Mouse (Mus musculus): ENCODE data around the gene Hist1h2ae.

The Hist1h2ae gene

DNA sequence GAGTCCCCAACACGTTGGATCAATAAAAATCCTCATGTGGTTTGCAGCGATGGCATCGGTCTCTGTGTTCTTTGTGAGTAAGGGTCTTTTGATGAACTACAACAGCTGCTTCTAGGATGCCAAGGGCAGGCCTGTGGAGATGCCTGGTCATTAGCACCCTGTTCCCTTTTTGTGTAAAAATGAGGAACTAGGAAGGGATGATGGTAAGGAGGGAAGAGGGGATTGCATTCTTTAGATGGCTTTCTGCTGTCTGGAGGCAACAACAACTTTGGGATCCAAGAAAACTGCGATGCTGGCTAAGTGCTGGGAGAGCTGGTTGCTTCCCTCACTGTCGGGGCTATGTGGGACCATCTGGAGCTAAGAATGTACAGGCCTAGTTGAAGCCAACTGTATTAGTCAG lies 32.8 kb downstream of the Hist1h2ae start:
- DNase-seq (ENCODE audit: low spot score) = no peak

DNA sequence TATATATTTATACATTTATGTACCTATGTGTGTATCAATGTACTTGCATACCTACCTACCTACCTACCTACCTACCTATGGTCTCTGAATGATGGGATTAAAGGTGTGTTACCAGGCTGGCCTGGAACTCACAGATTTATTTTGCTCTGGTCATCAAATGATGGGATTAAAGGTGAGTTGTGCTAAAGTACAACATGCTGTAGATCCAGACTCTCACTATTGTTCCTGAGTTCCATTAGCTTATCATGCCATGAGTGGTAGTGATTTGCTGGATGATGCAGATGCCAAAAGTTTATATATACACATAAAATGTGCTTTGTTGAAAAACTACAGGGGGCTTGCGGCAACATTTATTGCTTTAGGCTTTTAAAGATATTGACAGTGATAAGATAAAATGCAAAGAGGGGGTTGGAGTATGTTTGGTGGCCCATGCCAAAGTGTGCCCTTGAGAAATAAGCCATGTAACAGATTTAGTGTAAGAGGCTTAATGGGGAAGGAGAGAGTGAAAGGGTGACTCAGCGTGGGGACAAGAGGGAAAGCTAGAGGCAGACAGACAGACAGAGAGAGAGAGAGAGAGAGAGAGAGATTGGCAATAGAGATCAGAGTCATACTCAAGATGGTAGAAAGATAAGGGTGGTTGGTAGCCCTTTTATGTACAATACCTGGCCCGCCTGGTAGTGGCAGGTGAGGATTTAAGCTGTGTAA lies 33.9 kb downstream of the Hist1h2ae start:
- no peak for DNase-seq (ENCODE audit: low spot score)

DNA sequence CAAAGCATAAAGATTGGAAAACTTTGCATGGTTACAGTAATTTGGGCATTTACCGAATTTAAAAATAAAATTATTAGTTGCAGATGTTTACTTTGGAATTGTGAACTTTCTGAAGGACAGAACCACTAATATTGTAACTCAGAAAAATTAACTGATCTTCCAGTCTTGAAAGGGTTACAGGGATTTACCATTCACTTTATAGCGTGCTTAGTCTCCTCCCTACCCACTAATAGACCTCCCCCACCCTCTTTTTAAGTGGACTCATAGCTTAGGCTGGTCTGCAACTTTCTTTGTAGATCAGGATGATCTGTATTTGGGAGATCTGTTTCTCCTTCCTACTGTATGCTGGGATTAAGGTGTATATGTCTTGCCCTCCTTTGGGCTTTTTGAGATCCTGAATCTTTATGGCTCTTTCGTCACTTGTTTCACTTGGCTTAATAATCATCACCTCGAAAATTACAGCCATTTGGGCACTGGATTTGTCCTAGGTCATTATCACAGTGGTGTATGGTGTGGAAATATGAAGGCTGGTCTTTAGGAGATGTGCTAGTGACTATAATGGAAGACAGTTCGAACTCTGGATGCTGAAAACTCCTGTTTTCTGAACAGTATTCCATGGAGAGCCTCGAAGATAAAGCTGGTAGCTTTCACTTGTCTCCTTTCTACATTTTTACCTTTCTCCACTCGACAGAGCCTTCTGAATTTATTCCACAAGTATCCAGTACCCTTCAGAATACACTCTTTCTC lies 34.8 kb downstream of the Hist1h2ae start:
- DNase-seq (ENCODE audit: low spot score) = peak; percentile 50

DNA sequence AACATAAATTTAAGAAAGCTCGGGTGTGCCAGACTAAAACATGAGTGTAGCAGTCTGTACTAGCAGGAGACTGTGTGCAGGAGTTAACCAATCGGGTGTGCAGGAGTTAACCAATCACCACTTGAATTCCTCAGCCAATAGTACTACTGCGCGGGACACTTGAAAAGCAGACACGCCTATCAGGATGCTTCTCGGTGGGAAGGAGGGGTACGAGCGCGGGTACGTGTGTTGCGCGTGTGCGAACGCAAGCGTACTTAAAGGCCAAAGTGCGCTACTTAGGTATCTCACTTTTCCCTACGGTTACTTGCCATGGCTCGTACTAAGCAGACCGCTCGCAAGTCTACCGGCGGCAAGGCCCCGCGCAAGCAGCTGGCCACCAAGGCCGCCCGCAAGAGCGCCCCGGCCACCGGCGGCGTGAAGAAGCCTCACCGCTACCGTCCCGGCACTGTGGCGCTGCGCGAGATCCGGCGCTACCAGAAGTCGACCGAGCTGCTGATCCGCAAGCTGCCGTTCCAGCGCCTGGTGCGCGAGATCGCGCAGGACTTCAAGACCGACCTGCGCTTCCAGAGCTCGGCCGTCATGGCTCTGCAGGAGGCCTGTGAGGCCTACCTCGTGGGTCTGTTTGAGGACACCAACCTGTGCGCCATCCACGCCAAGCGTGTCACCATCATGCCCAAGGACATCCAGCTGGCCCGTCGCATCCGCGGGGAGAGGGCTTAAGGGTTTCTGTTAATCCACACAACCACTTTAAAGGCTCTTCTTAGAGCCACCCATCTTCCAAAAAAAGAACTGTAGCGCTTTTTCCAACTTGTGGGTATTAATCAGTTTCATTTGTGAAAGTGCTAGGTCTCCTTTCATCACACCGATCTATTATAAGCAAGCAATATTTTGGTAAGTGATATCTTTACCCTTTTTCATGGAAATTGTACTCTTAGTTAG lies 35.6 kb downstream of the Hist1h2ae start, which contains the start of gene Hist1h3g:
Gene Hist1h3g, plus strand, starts transcription at position 286 of the 939 bp plus-strand sequence.
- peak; percentile 97 for DNase-seq (ENCODE audit: low spot score)

DNA sequence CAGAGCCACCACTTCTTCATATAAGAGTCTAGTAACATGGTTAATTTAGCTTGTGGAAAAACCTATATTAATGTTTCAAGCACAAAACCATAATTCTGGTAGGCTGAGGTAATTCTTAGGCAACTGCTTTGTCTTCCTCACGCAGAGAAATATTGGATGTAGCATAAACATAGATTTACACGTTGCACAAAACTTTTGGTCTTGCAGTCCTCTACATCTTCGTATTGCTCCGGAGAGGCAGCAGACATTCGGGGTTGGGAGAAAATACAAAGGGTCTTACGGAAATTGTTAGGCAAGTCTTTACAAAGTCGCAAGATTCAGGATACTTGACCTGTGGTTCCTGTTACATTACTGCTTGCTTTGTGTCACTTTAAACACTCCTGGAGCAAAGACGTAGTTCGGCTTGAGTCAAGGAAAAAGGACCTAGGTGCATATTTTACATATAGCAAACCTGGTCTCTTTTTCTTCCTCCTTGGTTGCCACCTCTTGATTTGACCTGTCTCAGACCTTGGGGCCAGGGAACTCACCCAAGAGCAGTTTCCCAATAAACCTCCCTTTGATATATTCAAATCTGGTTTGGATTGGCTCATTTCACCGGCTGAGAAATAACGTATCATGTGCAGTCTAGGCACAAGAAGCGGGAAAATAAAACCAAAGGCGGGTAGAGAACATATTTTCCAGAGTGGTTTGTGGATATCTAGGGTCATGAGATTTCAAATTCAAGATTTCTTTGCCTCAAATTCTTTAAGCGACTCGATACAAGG lies 36.5 kb downstream of the Hist1h2ae start:
- DNase-seq (ENCODE audit: low spot score) = no peak

DNA sequence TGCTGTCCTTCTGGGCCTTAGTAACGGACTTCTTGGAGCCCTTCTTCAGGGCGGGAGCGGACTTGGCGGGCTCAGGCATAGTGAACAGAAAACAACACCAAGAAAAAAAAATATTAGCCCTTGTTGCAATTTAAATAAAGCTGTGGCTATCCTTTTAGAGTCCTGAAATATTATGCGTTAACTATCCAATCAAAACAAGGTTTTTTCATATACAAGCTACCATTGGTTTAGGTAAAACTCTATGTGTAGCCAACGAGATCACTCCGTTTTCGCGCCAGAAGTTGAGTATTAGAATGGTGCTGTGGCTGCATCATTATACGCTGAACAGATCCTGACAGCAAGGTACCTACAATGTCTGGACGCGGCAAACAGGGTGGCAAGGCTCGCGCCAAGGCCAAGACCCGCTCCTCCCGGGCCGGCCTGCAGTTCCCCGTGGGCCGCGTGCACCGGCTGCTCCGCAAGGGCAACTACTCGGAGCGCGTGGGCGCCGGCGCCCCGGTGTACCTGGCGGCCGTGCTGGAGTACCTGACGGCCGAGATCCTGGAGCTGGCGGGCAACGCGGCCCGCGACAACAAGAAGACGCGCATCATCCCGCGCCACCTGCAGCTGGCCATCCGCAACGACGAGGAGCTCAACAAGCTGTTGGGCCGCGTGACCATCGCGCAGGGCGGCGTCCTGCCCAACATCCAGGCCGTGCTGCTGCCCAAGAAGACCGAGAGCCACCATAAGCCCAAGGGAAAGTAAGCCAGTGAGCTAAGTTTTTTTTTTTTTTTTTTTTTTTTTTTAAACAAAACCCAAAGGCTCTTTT lies 37.3 kb downstream of the Hist1h2ae start, which contains the start of gene Hist1h2af:
Gene Hist1h2af, plus strand, starts transcription at position 347 of the 808 bp plus-strand sequence.
- DNase-seq (ENCODE audit: low spot score) = peak; percentile 89

DNA sequence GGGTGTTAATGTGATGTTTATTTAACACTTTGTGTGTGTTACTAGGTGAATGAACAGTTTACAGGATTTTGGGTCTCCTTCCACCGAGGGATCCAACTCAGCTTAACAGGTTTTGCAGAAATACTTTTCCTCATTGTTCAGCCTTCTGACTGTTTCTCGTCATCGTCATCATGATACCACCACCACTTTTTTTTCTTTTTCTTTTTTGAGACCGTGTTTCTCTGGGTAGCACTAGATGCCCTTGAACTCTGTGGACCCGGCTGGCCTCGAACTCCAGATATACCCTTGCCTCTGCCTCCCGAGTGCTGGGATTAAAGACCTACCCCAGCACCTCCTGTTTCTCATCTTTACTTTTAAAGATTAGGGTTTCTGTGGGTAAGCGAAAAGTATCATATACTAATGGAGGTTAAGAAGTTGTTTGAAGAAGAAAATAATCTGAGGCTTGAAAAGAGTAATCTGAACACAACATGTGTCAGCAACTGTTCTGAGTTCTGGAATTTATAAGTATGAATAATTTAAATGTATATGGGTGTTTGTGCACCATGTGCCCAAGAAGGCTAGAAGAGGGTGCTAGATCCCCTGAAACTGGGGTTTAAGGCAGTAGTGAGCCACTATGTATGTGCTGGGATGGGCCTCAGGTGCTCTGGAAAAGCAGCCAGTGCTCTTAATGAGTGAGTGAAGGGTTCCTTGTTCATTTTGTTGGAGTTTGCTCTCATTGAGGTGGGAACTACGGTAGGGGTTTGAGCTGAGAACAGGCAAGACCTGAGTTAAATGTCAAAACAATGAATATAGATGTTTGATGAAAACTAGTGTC lies 38.6 kb downstream of the Hist1h2ae start:
- DNase-seq (ENCODE audit: low spot score) = peak; percentile 53

DNA sequence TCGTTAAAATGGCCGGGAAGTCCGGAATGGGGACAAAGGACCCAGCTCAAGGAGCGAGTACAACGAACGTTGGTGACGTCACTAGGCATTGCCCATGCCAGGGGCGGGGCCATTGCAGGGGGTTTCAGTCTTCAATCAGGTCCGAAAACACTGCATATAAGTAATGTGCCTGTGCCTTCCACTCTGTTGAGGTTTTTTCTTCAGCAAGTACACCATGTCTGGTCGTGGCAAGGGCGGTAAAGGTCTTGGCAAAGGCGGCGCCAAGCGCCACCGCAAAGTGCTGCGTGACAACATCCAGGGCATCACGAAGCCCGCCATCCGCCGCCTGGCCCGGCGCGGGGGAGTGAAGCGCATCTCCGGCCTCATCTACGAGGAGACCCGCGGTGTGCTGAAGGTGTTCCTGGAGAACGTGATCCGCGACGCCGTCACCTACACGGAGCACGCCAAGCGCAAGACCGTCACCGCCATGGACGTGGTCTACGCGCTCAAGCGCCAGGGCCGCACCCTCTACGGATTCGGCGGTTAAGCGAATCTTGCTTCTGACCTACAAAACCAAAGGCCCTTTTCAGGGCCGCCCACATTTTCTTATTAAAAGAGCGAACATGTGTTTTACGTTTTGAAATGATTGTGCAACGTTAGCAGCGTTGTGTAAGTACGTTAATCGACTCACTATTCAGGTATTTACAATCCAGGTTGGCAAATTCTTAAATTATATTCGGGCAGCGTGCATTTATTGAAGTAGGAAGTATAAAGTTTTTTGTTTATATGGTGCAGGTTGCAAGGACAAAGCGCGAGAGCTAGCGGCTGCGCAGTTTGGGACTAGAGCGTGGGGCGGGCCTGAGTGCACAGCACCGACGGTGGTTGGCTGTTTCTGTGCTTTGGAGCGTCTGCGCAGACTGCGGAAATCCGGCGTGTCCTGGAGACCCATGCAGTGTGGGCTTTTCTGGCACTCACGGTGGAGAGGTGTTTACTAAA lies 39.8 kb downstream of the Hist1h2ae start, which contains the start of gene Hist1h4h:
Gene Hist1h4h, plus strand, starts transcription at position 150 of the 975 bp plus-strand sequence.
- peak; percentile 98 for DNase-seq (ENCODE audit: low spot score)

DNA sequence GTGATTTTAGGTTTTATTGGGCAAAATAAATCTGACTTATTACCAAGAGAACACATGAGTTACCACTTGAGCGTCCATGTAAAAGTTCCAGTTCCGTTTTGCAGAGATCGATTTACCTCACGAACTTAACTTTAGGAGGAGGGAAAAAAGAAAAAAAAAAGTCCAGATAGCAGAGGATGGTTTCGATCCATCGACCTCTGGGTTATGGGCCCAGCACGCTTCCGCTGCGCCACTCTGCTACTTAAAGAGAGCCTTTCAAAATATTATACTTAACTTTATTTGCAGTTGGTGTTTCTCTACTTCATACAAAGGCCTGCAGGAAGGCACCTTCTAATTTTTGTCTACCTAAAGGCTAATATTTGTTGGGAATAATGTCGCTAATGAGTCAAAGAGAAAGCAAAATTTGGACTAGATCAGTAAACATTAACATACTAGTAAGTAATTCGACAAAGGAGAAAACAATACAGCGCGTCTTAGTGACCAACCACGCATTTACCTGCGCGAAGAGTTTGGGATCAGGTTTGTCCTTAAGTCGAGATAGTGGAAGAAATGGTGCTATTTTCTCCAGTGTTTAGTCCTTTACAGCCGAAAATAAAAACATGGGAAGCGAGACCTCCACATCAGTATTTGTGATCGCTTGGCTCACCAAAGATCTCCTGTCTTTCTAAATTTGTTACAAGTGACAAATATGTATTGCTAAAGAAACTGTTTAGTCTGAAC lies 40.7 kb downstream of the Hist1h2ae start:
- DNase-seq (ENCODE audit: low spot score) = peak; percentile 82

DNA sequence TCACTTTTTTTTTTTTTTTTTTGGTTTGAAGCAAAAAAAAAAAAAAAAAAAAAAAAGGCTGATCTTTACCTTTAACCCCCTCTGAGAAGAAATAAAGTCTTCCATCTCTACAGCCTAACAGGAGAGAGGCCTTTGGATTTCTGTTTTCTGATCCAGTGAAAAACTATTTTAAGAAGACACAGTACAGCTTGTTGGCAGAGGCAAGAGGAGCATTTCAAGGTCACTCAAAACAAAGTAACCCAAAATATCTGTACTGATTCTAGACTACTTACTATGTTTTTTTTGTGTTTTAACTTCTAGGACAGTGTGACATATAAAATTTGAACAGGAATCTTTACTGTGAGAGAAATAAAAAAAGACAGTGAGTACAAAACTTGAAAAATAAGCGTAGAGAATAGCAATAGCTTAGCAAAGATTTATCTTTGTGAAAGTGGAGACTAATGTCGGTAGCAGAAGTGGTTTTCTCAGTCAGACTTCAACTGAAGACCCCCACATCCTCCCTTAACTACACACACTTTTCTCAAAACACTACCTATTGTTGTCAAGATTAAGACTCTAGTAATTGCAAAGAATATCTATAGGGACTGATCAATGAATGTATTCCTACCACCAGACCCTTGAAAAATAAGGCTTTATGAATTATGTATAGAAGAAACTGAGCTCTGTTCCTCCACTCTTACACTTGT lies 41.4 kb downstream of the Hist1h2ae start:
- no peak for DNase-seq (ENCODE audit: low spot score)

DNA sequence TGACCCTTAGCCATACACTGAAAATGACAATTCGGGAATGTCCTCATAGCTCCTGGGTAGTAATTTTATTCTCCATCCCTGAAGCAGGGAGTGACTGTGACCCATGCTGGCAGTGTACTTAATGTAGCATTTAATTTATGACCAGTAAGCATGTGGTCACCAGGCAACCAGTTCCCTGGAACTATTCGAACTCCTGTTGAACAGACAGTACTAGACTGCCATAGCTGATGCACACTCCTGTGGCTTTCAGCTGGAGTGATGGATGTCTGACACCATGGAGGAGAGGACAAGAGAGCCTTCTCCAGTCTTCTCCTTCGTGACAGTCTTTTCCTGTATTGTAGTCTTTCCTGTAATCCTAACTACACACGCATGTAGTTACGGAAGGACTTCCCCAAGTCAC lies 42.0 kb downstream of the Hist1h2ae start:
- no peak for DNase-seq (ENCODE audit: low spot score)

DNA sequence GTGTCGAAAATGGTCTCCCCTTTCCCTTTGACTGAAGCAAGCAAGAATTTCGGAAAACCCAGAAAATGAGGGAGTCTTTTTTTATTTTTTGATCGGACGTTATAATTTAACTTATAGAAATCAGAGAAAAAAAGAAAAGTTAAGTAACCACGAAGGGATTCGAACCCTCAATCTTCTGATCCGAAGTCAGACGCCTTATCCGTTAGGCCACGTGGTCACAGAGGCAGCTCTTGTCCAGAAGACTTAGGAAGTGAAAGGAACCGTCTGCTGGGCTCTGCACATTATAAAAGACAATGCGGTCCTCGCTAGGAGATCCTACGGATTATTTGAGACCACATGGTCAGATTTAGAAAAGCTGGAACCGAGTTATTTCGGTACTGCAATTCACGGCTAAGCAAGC lies 44.7 kb downstream of the Hist1h2ae start:
- DNase-seq (ENCODE audit: low spot score) = peak; percentile 88

DNA sequence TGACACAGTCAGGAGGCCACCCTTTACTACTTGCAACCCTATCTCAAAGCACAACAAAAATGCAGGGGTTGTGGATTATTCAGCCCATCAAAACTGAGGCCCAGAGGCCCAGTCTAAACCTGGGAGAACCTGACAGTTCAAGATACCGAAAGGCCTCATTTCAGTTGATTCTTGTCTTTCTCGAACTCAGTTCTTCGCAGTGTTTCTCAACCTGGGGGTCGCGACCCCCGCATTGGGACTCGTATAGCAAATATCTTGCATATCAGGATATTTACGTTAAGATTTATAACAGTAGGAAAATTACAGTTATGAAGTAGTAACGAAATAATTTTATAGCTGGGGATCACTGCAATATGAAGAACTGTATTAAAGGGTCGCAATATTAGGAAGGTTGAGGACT lies 45.1 kb downstream of the Hist1h2ae start:
- no peak for DNase-seq (ENCODE audit: low spot score)

DNA sequence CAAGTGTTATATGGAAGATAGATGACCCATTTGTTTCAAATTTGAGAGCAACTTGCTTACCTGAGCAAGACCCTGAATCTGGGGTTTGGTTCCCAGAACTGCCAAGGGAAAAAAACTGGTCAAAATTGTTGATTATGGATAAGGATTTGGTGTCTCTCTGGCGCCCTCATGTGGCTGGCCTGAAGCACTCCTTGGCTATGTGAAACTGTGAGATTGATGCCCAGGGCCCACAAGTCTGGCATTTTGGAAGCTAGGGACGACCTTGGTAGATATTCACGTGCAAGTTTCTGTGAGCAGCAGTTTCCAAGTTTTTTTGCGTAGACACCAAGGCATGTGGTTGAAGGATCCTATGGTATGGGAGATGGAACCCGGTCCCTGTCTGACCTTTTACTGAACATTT lies 46.4 kb downstream of the Hist1h2ae start:
- DNase-seq (ENCODE audit: low spot score) = peak; percentile 76

DNA sequence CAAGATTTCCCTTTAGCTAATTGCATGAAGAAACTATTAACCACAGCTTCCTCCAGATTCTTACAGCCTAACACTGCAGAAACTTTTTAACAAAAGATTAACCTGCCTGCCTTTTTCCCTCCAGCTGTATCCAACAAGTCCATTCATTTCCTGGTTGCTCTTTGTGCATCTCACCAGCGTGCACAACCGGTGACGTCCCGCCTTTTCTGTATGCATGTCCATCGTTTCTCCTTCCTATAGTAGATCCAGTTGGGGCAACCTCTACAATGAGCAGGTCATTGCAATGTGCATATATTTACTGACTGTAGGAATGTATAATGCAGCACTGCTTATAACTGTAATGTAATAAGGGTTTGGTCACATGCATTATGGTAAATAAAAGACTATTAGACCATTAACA lies 47.0 kb downstream of the Hist1h2ae start:
- DNase-seq (ENCODE audit: low spot score) = no peak

DNA sequence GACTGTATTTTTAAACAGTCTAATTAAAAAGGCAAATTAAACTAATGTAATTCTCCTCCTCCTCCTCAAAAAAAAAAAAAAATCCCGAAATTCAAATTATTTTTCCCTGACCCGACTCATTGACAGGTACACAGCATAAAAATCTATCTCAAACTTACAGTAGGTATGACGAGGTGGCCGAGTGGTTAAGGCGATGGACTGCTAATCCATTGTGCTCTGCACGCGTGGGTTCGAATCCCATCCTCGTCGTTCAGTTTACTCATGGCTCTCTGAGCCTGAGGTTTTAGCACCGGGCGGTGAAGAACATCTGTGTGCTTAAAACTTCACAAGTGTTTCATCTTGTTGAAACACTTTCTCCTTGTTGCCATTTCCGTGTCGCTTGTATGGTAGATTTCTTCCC lies 49.3 kb downstream of the Hist1h2ae start:
- DNase-seq (ENCODE audit: low spot score) = peak; percentile 80

Data from yolk sac, embryonic 10.5 days (tissue).